Mouse (Mus musculus) embryonic fibroblast, embryonic 13.5 days (primary cell): Measurements from ENCODE around the gene Ntn4. TPM values are rescaled to one million over a fixed set of nuclear protein-coding genes. Genes with fewer than 3 reads are reported as not detected.

Source experiments
- H3K27ac ChIP-seq: 2 replicates; pipeline ENCODE4 v1.5.1; 2012; ENCODE audit warnings: low read length, control low read depth, inconsistent platforms; ENCODE audit not compliant: insufficient read depth
- H3K4me1 ChIP-seq: 2 replicates; pipeline ENCODE4 v1.6.1; 2011; ENCODE audit warnings: low read length; ENCODE audit not compliant: control insufficient read depth, insufficient read depth
- H3K4me3 ChIP-seq: 2 replicates; pipeline ENCODE4 v1.5.1; 2011; ENCODE audit warnings: mild to moderate bottlenecking, control low read depth, low read length; ENCODE audit not compliant: insufficient read depth
- CTCF ChIP-seq: IDR thresholded peaks from 2 replicates; pipeline ENCODE4 v1.5.1; 2011; ENCODE audit warnings: mild to moderate bottlenecking, control low read depth, low read length, moderate library complexity, borderline replicate concordance; ENCODE audit not compliant: insufficient read depth
- POLR2A ChIP-seq: IDR thresholded peaks from 2 replicates; pipeline ENCODE4 v1.6.1; 2011; ENCODE audit warnings: low read depth, mild to moderate bottlenecking, control low read depth, low read length, moderate library complexity
- polyA plus RNA-seq: library from polyadenylated mRNA; stranded (reverse); fragments of >200 nt; gene quantifications from 2 replicates; pipeline ENCODE4 v1.2.4, GENCODE M21; 2011; ENCODE audit warnings: low read depth; ENCODE audit not compliant: missing spikeins, insufficient read length

The Ntn4 gene
- polyA plus RNA-seq, 1 experiment: 18.6 TPM

GRCm38 (mm10) chr10:93653322-93653721 lies 12.8 kb downstream of the Ntn4 start:
- Histone ChIP-seq H3K4me1 (no peaks in the 10 kb centered on the region; the same call in 1 of the 2 replicates), H3K27ac (no peak overlapping the region), H3K4me3 (no peak overlapping the region)
- no peak for TF ChIP-seq CTCF

DNA sequence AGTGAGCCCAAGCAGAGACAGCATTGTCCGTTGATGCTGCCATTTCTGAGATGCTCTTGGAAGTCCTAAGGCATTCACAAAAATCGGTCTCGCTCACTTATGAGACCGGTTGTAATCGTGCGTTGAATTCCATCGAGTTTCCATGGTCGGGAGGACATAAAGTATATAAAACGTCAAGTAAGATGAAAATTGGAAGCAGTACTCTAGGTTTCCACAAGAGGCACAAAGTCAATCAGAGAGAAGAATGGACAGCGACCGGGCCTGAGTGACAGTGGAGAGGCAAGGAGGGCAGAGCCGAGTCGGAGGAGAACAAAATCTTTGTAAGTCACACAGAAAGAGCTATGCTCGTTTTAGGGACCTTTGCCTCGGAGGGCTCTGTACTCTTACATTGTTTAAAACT lies 14.9 kb downstream of the Ntn4 start:
- no peak for TF ChIP-seq POLR2A
- no peak for TF ChIP-seq CTCF
- Histone ChIP-seq H3K27ac (no peak overlapping the region), H3K4me3 (no peak overlapping the region), H3K4me1 (peaks cover under 1% of the 10 kb centered on the region; the same call in 1 of the 2 replicates)

- no peak overlapping the region for H3K27ac ChIP-seq
- H3K4me3 ChIP-seq: no peak overlapping the region
- no peak for TF ChIP-seq POLR2A
- no peak for TF ChIP-seq CTCF
These were observed 19.3 kb downstream of the Ntn4 start for GRCm38 (mm10) chr10:93659792-93660191.

DNA sequence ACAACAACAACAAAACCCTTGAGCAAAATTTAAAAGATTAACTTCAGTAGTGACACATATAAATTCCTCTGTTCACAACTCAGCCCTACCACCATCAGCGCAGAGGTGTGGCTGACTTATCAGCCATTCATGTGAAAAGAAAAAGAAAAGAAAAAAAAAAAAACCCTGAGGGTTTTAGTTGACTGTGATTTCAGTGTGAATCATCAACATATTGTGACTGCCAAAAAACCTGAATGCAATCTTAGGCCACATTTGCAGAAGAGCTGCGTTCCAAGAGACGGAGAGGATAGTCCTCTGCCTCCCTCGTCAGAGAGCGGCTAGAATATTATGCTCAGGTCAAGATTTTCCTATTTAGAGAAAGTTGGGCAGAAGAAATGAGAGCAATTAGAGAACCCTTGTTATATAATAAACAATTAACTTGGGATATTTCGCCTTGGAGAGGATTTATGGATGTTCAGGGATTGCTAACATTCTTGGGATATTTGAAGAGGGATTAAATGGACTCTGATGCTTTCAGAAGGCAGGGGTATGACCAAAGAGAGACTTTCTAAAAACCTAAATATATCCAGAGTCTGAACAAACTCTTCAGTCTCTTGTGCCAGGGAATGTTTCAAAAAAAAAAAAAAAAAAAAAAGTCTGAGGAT lies 21.0 kb downstream of the Ntn4 start:
- TF ChIP-seq CTCF: no peak
- no peak for TF ChIP-seq POLR2A
- peaks cover 10% of the 10 kb centered on the region for H3K4me1 ChIP-seq
- peak overlapping the region; percentile 89 for H3K27ac ChIP-seq
- H3K4me3 ChIP-seq: no peak overlapping the region

More at GRCm38 (mm10) chr10:93659792-93660191, 19.3 kb downstream of the Ntn4 start:
- peaks cover 10% of the 10 kb centered on the region for H3K4me1 ChIP-seq

DNA sequence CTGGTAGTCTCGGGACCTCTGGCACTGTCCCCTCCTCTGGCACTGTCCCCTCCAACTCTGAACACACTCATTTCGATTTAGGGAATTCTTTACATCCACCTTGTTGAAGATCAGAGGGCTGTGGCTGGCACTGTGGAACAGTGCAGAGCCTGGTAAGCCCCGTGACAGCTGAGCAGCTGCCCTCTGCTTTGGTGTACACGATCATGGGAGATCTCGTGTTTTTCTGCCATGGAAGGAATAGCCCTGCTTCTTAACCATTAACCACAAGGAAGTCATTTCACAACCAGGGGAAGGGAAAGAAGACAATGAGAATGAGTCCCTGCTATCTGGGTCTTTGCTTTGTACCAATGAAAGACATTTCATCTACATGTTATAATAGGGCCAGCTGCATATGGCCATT lies 21.5 kb downstream of the Ntn4 start:
- Histone ChIP-seq H3K27ac (peak overlapping the region; percentile 89), H3K4me1 (peaks cover 10% of the 10 kb centered on the region), H3K4me3 (no peak overlapping the region)
- TF ChIP-seq POLR2A (no peak), CTCF (no peak)

GRCm38 (mm10) chr10:93666222-93666621 lies 25.7 kb downstream of the Ntn4 start:
- peaks cover 12% of the 10 kb centered on the region for H3K4me1 ChIP-seq
- TF ChIP-seq POLR2A (no peak), CTCF (no peak)
- H3K4me3 ChIP-seq: no peak overlapping the region
- H3K27ac ChIP-seq: no peak overlapping the region

GRCm38 (mm10) chr10:93666996-93667395 lies 26.5 kb downstream of the Ntn4 start:
- H3K27ac ChIP-seq: no peak overlapping the region
- TF ChIP-seq CTCF (no peak), POLR2A (no peak)
- H3K4me3 ChIP-seq: no peak overlapping the region
- peaks cover 10% of the 10 kb centered on the region for H3K4me1 ChIP-seq

- Histone ChIP-seq H3K4me3 (no peak overlapping the region), H3K27ac (no peak overlapping the region), H3K4me1 (peaks cover 5% of the 10 kb centered on the region)
- TF ChIP-seq POLR2A (no peak), CTCF (no peak)
These were observed 32.4 kb downstream of the Ntn4 start for GRCm38 (mm10) chr10:93672646-93673479.

GRCm38 (mm10) chr10:93679191-93680007 lies 38.9 kb downstream of the Ntn4 start:
- peaks cover 4% of the 10 kb centered on the region; the same call in 1 of the 2 replicates for H3K4me1 ChIP-seq
- H3K27ac ChIP-seq: no peak overlapping the region
- TF ChIP-seq CTCF (no peak), POLR2A (no peak)
- no peak overlapping the region for H3K4me3 ChIP-seq

GRCm38 (mm10) chr10:93680680-93681377 lies 40.3 kb downstream of the Ntn4 start:
- no peak for TF ChIP-seq CTCF
- peaks cover 4% of the 10 kb centered on the region; the same call in 1 of the 2 replicates for H3K4me1 ChIP-seq
- H3K4me3 ChIP-seq: no peak overlapping the region
- no peak overlapping the region for H3K27ac ChIP-seq
